Mouse (Mus musculus): ENCODE results near the gene Gm10401.

The Gm10401 gene

DNA sequence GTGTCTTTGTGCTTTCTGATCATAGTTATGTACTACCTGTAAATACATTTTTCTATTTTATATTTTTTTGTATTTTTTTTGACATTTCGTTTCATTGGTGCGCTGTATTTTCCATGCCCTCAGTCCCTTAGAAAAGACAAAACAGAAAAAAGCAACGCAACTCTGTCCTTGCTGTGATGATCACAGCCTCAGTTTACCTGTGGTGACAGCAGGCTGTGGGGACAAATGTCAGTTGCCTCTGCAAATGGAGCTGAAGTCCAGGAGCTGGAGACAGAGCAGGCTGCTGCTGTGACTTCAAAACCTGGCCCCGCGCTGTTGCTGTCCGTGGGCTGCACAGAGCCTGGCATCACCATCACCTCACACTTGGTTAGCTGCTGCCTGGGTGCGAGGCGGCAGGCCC is at the start of gene Gm10401:
Gene Gm10401 (minus strand): TSS at position 101 of the 400 bp plus-strand sequence.
- DNase-seq (ENCODE audit: low spot score) = no peak

DNA sequence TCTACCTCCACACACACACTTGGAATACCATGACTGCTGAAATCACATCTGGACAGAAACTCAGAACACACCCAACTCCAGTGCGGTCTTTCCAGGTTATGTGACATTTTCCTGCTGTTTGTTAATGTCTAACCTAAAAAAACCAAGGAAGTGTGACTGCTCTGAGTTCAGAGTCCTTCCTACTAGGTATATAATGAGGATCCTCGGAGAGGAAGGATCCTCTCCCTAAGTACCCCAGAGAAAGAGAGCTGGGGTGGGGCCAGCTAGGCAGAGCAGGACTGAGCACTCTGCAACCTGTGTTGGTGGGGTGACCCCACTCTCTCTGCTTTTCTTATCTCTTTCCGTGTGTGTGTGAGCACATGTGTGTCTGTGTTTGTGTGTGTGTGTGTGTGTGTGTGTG is 49.3 kb upstream of the Gm10401 start:
- no peak for DNase-seq (ENCODE audit: low spot score)

GRCm38 (mm10) chr5:115146747-115147130 is 48.6 kb upstream of the Gm10401 start:
- DNase-seq (ENCODE audit: low spot score) = no peak

GRCm38 (mm10) chr5:115145976-115146746 is 48.1 kb upstream of the Gm10401 start:
- no peak for DNase-seq (ENCODE audit: low spot score)

GRCm38 (mm10) chr5:115145253-115145968 is 47.3 kb upstream of the Gm10401 start:
- DNase-seq (ENCODE audit: low spot score) = no peak

- no peak for DNase-seq (ENCODE audit: low spot score)
Measured at GRCm38 (mm10) chr5:115144471-115144870, 46.4 kb upstream of the Gm10401 start.

DNA sequence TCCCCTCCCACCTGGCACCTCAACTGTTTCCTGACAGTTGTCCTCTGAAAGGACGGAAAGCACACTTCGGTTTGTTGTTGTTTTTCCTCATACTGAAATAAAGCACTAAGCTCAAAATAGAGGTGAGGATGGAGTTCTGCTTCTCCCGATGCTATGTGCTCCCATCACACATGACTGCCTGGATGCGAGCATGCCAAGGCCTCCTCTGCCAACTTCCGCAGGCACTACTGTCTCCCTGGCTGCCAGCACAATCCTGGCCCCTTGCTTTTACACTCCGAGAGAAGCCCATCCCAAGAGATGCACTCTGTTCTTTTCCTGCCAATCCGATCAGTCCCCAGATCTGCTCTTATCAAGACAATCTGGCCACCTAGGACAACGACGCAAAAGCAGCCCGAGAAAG is 45.5 kb upstream of the Gm10401 start:
- DNase-seq (ENCODE audit: low spot score) = no peak

- DNase-seq (ENCODE audit: low spot score) = no peak
Measured at GRCm38 (mm10) chr5:115142166-115142697, 44.1 kb upstream of the Gm10401 start.

GRCm38 (mm10) chr5:115140726-115141125 is 42.6 kb upstream of the Gm10401 start:
- DNase-seq (ENCODE audit: low spot score) = no peak

- DNase-seq (ENCODE audit: low spot score) = no peak
Measured at GRCm38 (mm10) chr5:115139124-115139523, 41.0 kb upstream of the Gm10401 start.

- DNase-seq (ENCODE audit: low spot score) = peak; percentile 84
Measured at GRCm38 (mm10) chr5:115134234-115135165, 36.4 kb upstream of the Gm10401 start, which contains the start of gene Unc119b. Gene Unc119b (minus strand): TSS chr5:115134975.

DNA sequence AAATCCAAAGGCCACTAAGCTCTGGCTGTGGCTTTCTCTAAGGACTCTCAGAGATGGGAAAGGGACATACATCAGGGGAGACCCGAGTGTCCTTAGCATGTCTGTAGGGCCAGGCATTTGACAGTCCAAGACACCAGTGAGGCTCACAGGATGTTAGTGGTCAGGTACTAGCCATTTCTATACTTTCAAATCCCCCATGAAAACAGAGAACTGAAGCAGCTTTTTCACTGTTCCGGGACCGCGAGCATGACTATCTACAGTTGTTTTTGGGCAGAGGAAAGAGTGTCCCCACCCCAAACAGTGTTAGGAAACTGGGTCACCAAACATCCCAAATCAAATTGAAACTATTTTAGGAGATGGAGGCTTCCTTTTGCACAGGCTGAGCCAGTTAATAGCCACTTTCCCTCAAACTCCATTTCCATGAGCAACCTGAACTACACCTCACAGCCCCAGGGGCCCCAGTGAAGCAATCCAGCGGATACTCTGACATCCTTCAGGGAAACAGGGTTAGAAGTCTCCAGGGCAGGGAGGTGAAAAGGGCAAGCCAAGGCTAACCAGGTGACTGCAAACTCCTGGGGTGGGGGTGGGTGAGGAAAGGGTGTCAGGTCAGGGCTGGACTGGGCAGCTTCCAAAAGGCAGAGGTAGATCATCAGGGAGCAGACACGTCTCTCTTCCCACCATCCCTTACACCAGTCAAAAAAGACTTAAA is 35.4 kb upstream of the Gm10401 start:
- no peak for DNase-seq (ENCODE audit: low spot score)

- no peak for DNase-seq (ENCODE audit: low spot score)
Measured at GRCm38 (mm10) chr5:115132465-115132864, 34.4 kb upstream of the Gm10401 start.

DNA sequence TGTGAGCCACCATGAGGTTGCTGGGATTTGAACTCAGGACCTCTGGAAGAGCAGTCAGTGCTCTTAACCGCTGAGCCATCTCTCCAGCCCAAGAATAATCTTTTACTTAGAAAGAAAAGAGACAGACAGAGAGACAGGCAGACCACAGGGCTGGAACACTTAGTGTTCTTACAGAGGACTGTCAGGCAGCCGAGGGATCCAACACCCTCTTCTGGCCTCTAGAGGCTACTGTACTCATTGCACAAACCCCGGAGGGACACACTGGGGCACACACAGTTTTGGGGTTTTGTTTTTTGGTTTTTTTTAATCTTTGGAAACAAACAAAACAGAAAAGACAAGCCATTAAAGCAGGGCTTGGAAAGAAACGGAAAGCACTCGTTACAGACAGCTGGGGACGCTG is 31.2 kb upstream of the Gm10401 start:
- DNase-seq (ENCODE audit: low spot score) = no peak

GRCm38 (mm10) chr5:115127421-115128179 is 29.5 kb upstream of the Gm10401 start:
- no peak for DNase-seq (ENCODE audit: low spot score)

GRCm38 (mm10) chr5:115126578-115127312 is 28.6 kb upstream of the Gm10401 start:
- DNase-seq (ENCODE audit: low spot score) = no peak

DNA sequence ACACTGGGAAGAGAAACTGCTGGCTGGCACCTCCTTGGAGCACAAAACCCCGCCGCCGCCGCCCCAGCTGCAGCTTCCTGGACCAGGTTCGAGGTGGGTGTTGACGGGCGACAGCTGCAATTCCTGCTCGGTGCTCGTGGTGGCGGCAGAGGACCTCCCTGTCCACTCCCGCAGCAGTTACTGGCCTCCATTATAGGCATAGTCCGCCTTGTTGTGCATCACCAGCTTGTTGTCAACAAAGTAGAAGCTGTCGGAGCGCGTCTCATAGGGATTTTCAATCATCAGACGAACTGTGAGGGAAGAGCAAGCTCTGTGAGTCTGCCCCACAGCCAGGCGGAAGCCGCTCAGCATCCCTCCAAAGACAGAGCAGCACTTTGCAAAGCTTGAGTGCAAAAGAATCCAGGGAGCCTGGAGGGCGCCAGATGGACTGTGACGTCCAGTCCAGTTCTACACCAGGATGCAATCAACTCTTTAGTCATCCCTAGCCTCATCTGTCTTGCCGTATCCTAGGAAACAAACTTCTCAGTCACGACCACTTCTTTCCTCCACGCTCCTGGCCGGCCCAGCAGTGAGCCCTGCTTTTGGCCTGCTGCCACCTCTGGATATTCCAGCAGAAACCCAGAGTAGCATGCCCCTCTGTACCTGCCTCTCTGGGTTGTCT is 27.2 kb upstream of the Gm10401 start:
- DNase-seq (ENCODE audit: low spot score) = peak; percentile 79

- DNase-seq (ENCODE audit: low spot score) = no peak
Measured at GRCm38 (mm10) chr5:115124690-115125089, 26.6 kb upstream of the Gm10401 start.

DNA sequence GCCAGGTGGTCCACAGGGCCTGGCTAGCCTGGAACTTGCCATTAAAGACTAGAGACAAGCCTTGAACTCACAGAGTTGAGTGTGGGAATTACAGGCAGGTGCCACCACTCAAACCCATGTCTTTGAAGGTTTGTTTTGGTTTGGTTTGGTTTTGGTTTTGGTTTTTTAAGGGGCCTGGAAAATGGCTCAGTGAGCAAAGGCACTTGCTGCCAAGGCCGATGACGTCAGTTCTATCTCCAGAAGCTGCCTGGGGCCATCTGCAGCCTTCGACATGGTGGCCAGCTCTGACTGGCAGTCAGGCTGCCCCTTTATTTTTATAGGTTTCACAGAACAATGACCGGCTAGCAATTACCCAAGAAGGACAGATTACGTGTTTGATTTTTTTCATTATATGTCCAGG is 22.9 kb upstream of the Gm10401 start:
- DNase-seq (ENCODE audit: low spot score) = no peak
